Comparison of ENCODE assay signal across 19 mouse cellular contexts in the genomic region with DNA sequence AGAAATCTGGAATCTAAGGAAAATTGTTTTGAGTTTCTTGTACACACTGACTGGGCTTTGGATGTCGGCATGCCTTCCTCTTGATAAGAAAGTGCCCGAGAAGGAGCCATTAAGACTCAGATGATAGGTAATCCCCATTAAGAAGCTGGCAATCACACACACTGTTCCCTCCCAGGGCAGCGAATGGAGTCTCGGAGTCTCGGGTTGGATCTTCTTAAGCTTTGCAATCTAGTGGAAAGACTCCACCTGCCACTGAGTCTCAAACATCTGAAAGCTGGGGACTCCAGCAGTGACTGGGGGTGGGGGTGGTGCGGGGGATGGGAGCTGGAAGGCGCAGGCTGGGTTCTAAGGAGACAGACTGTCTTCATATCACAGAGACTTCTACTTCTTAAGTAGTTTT.
DNase-seq lines count a peak whose midpoint lies in the region; ATAC-seq lines count a peak whose summit lies in the region.
"Had no signal": no experiment of that assay in that cellular context is flagged by ENCODE, and none has a peak within 500 bp of the region (broad histone marks: within the 10 kb centered on the region; RNA-seq: fewer than 3 reads in every experiment).

No protein-coding gene starts in this region.

- H3K9ac ChIP-seq in embryonic facial prominence, embryonic 14.5 days (ENCODE audit: low read depth, low read length), result no peak overlapping the region
- H3K9ac ChIP-seq in hindbrain, embryonic 15.5 days, result no peak overlapping the region
- no peak overlapping the region for H3K9ac ChIP-seq in hindbrain, embryonic 12.5 days
- no peak overlapping the region for H3K9ac ChIP-seq in lung, embryonic 15.5 days
- H3K9ac ChIP-seq: forebrain, embryonic 12.5 days; kidney, embryonic 15.5 days; liver, embryonic 15.5 days had no signal

- WGBS in embryonic facial prominence, embryonic 14.5 days, result 42% methylated on average over 7 of the region's 7 CpGs
- WGBS in embryonic facial prominence, embryonic 10.5 days, result 43% methylated on average over 7 of the region's 7 CpGs
- 49% methylated on average over 7 of the region's 7 CpGs for WGBS in hindbrain, embryonic 15.5 days
- 55% methylated on average over 7 of the region's 7 CpGs for WGBS in hindbrain, embryonic 12.5 days
- WGBS in lung, embryonic 15.5 days, result 31% methylated on average over 7 of the region's 7 CpGs

- H3K9me3 ChIP-seq in embryonic facial prominence, embryonic 14.5 days (ENCODE audit: control insufficient read depth, low read length), result no peaks in the 10 kb centered on the region
- H3K9me3 ChIP-seq in embryonic facial prominence, embryonic 10.5 days, result no peaks in the 10 kb centered on the region
- H3K9me3 ChIP-seq in hindbrain, embryonic 15.5 days, result no peaks in the 10 kb centered on the region
- no peaks in the 10 kb centered on the region for H3K9me3 ChIP-seq in hindbrain, embryonic 12.5 days (replicated peaks)
- H3K9me3 ChIP-seq in lung, embryonic 15.5 days, result no peaks in the 10 kb centered on the region
- H3K9me3 ChIP-seq: forebrain, embryonic 12.5 days; kidney, embryonic 15.5 days; liver, embryonic 15.5 days had no signal

- no peaks in the 10 kb centered on the region for H3K36me3 ChIP-seq in embryonic facial prominence, embryonic 14.5 days (ENCODE audit: control insufficient read depth, insufficient read depth, low read length)
- H3K36me3 ChIP-seq in embryonic facial prominence, embryonic 10.5 days (replicated peaks), result no peaks in the 10 kb centered on the region
- no peaks in the 10 kb centered on the region for H3K36me3 ChIP-seq in hindbrain, embryonic 15.5 days
- H3K36me3 ChIP-seq in hindbrain, embryonic 12.5 days, result no peaks in the 10 kb centered on the region
- no peaks in the 10 kb centered on the region for H3K36me3 ChIP-seq in lung, embryonic 15.5 days
- H3K36me3 ChIP-seq: forebrain, embryonic 12.5 days; kidney, embryonic 15.5 days; liver, embryonic 15.5 days had no signal

- H3K27ac ChIP-seq in embryonic facial prominence, embryonic 14.5 days (replicated peaks; ENCODE audit: low read depth, low read length), result no peak overlapping the region
- no peak overlapping the region for H3K27ac ChIP-seq in embryonic facial prominence, embryonic 10.5 days (replicated peaks)
- H3K27ac ChIP-seq in hindbrain, embryonic 15.5 days (replicated peaks), result no peak overlapping the region
- no peak overlapping the region for H3K27ac ChIP-seq in hindbrain, embryonic 12.5 days
- H3K27ac ChIP-seq in lung, embryonic 15.5 days, result peak overlapping the region; percentile 74
- H3K27ac ChIP-seq: forebrain, embryonic 12.5 days; kidney, embryonic 15.5 days; liver, embryonic 15.5 days; macrophage had no signal

- H3K4me1 ChIP-seq in embryonic facial prominence, embryonic 14.5 days (ENCODE audit: control insufficient read depth, insufficient read depth, low read length), result 0 out of 2 replicates have a peak, but pooled peaks cover 4% of the 10 kb centered on the region
- 0 out of 2 replicates have a peak, but pooled peaks cover 8% of the 10 kb centered on the region for H3K4me1 ChIP-seq in embryonic facial prominence, embryonic 10.5 days
- 0 out of 2 replicates have a peak, but pooled peaks cover 7% of the 10 kb centered on the region for H3K4me1 ChIP-seq in hindbrain, embryonic 15.5 days (replicated peaks)
- H3K4me1 ChIP-seq in hindbrain, embryonic 12.5 days, result no peaks in the 10 kb centered on the region
- H3K4me1 ChIP-seq in lung, embryonic 15.5 days, result peaks cover 16% of the 10 kb centered on the region
- H3K4me1 ChIP-seq: kidney, embryonic 15.5 days had no signal

- peak; percentile 21 for DNase-seq in embryonic facial prominence, embryonic 14.5 days (ENCODE audit: low spot score)
- no peak for DNase-seq in embryonic facial prominence, embryonic 10.5 days (ENCODE audit: low spot score)
- DNase-seq in lung, adult 18-20 months, result no peak
- peak; percentile 54 for DNase-seq in thymus, postnatal 4 days
- DNase-seq in thymus, postnatal 0 days (ENCODE audit: low spot score), result no peak
- DNase-seq: adrenal gland, postnatal 14 days; cerebellum, adult 9-10 months; gastrocnemius, postnatal 25 days; kidney, adult 11 months; kidney, postnatal 36 days; right cerebral cortex, postnatal 25 days had no signal

- H3K4me3 ChIP-seq in embryonic facial prominence, embryonic 14.5 days (ENCODE audit: low read depth, low read length), result no peak overlapping the region
- H3K4me3 ChIP-seq in embryonic facial prominence, embryonic 10.5 days, result no peak overlapping the region
- H3K4me3 ChIP-seq in hindbrain, embryonic 15.5 days, result no peak overlapping the region
- no peak overlapping the region for H3K4me3 ChIP-seq in hindbrain, embryonic 12.5 days
- H3K4me3 ChIP-seq in lung, embryonic 15.5 days, result no peak overlapping the region
- H3K4me3 ChIP-seq: forebrain, embryonic 12.5 days; kidney, embryonic 15.5 days; liver, embryonic 15.5 days had no signal

- no peaks in the 10 kb centered on the region for H3K27me3 ChIP-seq in embryonic facial prominence, embryonic 14.5 days (replicated peaks; ENCODE audit: control insufficient read depth, insufficient read depth, low read length)
- no peaks in the 10 kb centered on the region for H3K27me3 ChIP-seq in embryonic facial prominence, embryonic 10.5 days (replicated peaks; ENCODE audit: low read depth, poor library complexity, severe bottlenecking)
- no peaks in the 10 kb centered on the region for H3K27me3 ChIP-seq in hindbrain, embryonic 15.5 days
- no peaks in the 10 kb centered on the region for H3K27me3 ChIP-seq in hindbrain, embryonic 12.5 days
- no peaks in the 10 kb centered on the region for H3K27me3 ChIP-seq in lung, embryonic 15.5 days
- H3K27me3 ChIP-seq: forebrain, embryonic 12.5 days; kidney, embryonic 15.5 days; liver, embryonic 15.5 days had no signal

- no peak for ATAC-seq in embryonic facial prominence, embryonic 14.5 days (ENCODE audit: low read depth)
- ATAC-seq in hindbrain, embryonic 15.5 days (ENCODE audit: low FRiP score, low read depth), result 0 out of 2 replicates have a peak, but pooled peaks have one; percentile 34
- no peak for ATAC-seq in hindbrain, embryonic 12.5 days (ENCODE audit: low FRiP score)
- ATAC-seq in lung, embryonic 15.5 days (ENCODE audit: borderline replicate concordance, extremely low read depth, low FRiP score, low TSS enrichment), result no peak
- ATAC-seq: CD4-positive, CD25-positive, alpha-beta regulatory T cell, adult 4 months had no signal

- H3K4me2 ChIP-seq in embryonic facial prominence, embryonic 14.5 days (ENCODE audit: low read depth, low read length), result no peak overlapping the region
- H3K4me2 ChIP-seq in hindbrain, embryonic 15.5 days, result no peak overlapping the region
- no peak overlapping the region for H3K4me2 ChIP-seq in hindbrain, embryonic 12.5 days (replicated peaks)
- no peak overlapping the region for H3K4me2 ChIP-seq in lung, embryonic 15.5 days
- H3K4me2 ChIP-seq: forebrain, embryonic 12.5 days; kidney, embryonic 15.5 days; liver, embryonic 15.5 days had no signal

Comparison
In these comparisons a context has a peak if more than half of its experiments do, and no peak if none do; other contexts are left out.
1. DNase-seq: peak in embryonic facial prominence, embryonic 14.5 days (single experiment) and thymus, postnatal 4 days (single experiment); none in embryonic facial prominence, embryonic 10.5 days (single experiment), lung, adult 18-20 months (0 of 2) and thymus, postnatal 0 days (single experiment).